Mouse (Mus musculus) central nervous system, embryonic 18 days (tissue): ENCODE data around the gene Stbd1. TPM values are rescaled to one million over a fixed set of nuclear protein-coding genes. Genes with fewer than 3 reads are reported as not detected.

Experiments used
- polyA plus RNA-seq: library from polyadenylated mRNA; depleted of rRNA; stranded (reverse); fragments of >200 nt; gene quantifications from 2 replicates; pipeline ENCODE4 v1.2.3, GENCODE M21; 2012; rRNA removed

Stbd1 gene
- 3.1 and 6.1 TPM in 2 replicates for polyA plus RNA-seq

GRCm38 (mm10) chr5:92602691-92603690 lies at the start of gene Stbd1:
Gene Stbd1 (plus strand): TSS chr5:92603041.

DNA sequence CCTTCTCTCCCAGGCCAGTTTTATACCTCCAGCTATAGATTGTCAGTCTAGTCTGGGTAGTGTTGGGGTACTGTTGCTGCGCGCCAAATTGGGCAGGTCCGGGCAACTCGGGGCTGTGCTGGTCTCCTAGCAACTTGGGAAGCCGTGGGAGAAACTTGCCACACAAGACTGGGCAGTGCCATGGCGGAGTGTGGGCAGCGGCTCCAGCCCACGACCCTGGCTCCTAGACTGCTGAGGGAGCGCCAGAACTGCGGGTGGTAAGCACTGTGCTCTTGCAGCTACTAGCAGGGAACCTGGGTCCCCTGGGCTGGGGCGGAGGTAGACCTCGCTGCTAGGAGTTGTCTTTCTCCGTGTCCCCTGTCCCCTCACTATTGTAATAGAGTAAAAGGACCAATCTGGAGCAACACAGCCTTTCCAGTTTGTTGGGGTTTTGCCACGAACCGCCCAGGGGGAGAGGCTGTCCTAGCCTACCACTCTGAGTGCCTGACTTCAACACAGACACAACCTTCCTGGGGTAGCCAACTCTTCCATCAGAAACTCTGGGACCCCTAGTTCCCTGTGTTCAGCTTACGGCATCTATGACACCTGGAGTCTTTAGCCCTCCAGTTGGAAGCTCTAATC lies 47.8 kb upstream of the Stbd1 start, which contains the start of gene Fam47e:
Fam47e (plus strand) TSS at position 179 of the 621 bp plus-strand sequence.

Other genes starting within 250 kb of the Stbd1 start
- gene Nup54, start 167.8 kb upstream of the Stbd1 start, polyA plus RNA-seq, result 58.4 and 59.9 TPM in 2 replicates
- 72.7 and 76.9 TPM in 2 replicates for gene Scarb2, start 96.2 kb upstream of the Stbd1 start, polyA plus RNA-seq
- gene Fam47e, start 48.0 kb upstream of the Stbd1 start, polyA plus RNA-seq, result 0.96 and 1.1 TPM in 2 replicates
- 0.92 and 0.94 TPM in 2 replicates for gene Ccdc158, start 72.2 kb downstream of the Stbd1 start, polyA plus RNA-seq
- 2.6 and 2.7 TPM in 2 replicates for gene Shroom3, start 80.4 kb downstream of the Stbd1 start, polyA plus RNA-seq